ENCODE assay signal across 13 mouse cellular contexts in genomic region chr10:118085046-118085983, GRCm38 (mm10). TPM values are rescaled to one million over a fixed set of nuclear protein-coding genes. Genes with fewer than 3 reads are reported as not detected.
DNase-seq lines count a peak whose midpoint lies in the region; ATAC-seq lines count a peak whose summit lies in the region.
"Had no signal": no experiment of that assay in that cellular context is flagged by ENCODE, and none has a peak within 500 bp of the region (broad histone marks: within the 10 kb centered on the region; RNA-seq: fewer than 3 reads in every experiment).

No protein-coding gene starts in this region.

- no peaks in the 10 kb centered on the region for H3K4me1 ChIP-seq in liver, embryonic 13.5 days (replicated peaks)
- H3K4me1 ChIP-seq in forebrain, embryonic 10.5 days: peaks cover 12% of the 10 kb centered on the region

- intact Hi-C loops in heart, postnatal 36 days (cut with DNase I): no loop called here

- H3K4me2 ChIP-seq in liver, embryonic 13.5 days: no peak overlapping the region
- H3K4me2 ChIP-seq: hindbrain, embryonic 14.5 days had no signal

- no peaks in the 10 kb centered on the region for H3K36me3 ChIP-seq in liver, embryonic 13.5 days
- H3K36me3 ChIP-seq in forebrain, embryonic 10.5 days (replicated peaks): no peaks in the 10 kb centered on the region

- H3K4me3 ChIP-seq in liver, embryonic 13.5 days (replicated peaks): no peak overlapping the region
- no peak overlapping the region for H3K4me3 ChIP-seq in forebrain, embryonic 10.5 days

- H3K9ac ChIP-seq in liver, embryonic 13.5 days: no peak overlapping the region
- H3K9ac ChIP-seq: hindbrain, embryonic 14.5 days had no signal

- DNase-seq in heart, adult 11 months: peak; percentile 96
- DNase-seq in heart, postnatal 36 days: no peak
- DNase-seq in thymus, postnatal 14 days: peak; percentile 31
- DNase-seq in thymus, postnatal 10 days (ENCODE audit: low spot score in 2 of 2): no peak
- no peak for DNase-seq in liver, embryonic 13.5 days
- peak; percentile 42 for DNase-seq in skeletal muscle tissue, adult 2 months (ENCODE audit: low read depth, low spot score)
- no peak for DNase-seq in forebrain, embryonic 10.5 days (ENCODE audit: extremely low spot score, low spot score)
- DNase-seq in cerebellum, adult 8-10 months: no peak
- DNase-seq: adrenal gland, postnatal 25 days; cerebellum, adult 18-20 months; kidney, adult 2 months; right cerebral cortex, adult 18-20 months had no signal

- no peaks in the 10 kb centered on the region for H3K27me3 ChIP-seq in liver, embryonic 13.5 days
- no peaks in the 10 kb centered on the region for H3K27me3 ChIP-seq in forebrain, embryonic 10.5 days (ENCODE audit: poor library complexity, severe bottlenecking)

- H3K27ac ChIP-seq in liver, embryonic 13.5 days: no peak overlapping the region
- H3K27ac ChIP-seq in forebrain, embryonic 10.5 days: no peak overlapping the region
- H3K27ac ChIP-seq: hindbrain, embryonic 14.5 days had no signal

- no peaks in the 10 kb centered on the region for H3K9me3 ChIP-seq in liver, embryonic 13.5 days (replicated peaks)
- no peaks in the 10 kb centered on the region for H3K9me3 ChIP-seq in forebrain, embryonic 10.5 days

- 48% methylated on average over 16 of the region's 16 CpGs for WGBS in liver, embryonic 13.5 days (ENCODE audit: insufficient replicate concordance)
- 93% methylated on average over 16 of the region's 16 CpGs for WGBS in forebrain, embryonic 10.5 days

- peak; percentile 34; the same call in 1 of the 2 replicates for ATAC-seq in liver, embryonic 13.5 days (ENCODE audit: low read depth)

RNA-seq across cellular contexts. Expression of gene Mdm1, which starts 56.3 kb away (rescaled TPM):
- 1 to 10 TPM; 4.3 to 6.1 TPM for total RNA-seq in heart, postnatal 36 days (2021)
- polyA plus RNA-seq in liver, embryonic 13.5 days (2015; fragmentation: Nextera tagmentation; extraction: Ambion mirVana): 10.7 and 13.9 TPM in 2 replicates
- 58.2 and 58.9 TPM in 2 replicates for polyA plus RNA-seq in forebrain, embryonic 10.5 days (2016; fragmentation: Nextera tagmentation; extraction: Ambion mirVana)

Comparison
In these comparisons a context has a peak if more than half of its experiments do, and no peak if none do; other contexts are left out.
1. DNase-seq: peak in heart, adult 11 months (single experiment), thymus, postnatal 14 days (single experiment) and skeletal muscle tissue, adult 2 months (single experiment); none in heart, postnatal 36 days (0 of 2), thymus, postnatal 10 days (0 of 2), liver, embryonic 13.5 days (single experiment), forebrain, embryonic 10.5 days (single experiment) and cerebellum, adult 8-10 months (single experiment).